In the genomic region with DNA sequence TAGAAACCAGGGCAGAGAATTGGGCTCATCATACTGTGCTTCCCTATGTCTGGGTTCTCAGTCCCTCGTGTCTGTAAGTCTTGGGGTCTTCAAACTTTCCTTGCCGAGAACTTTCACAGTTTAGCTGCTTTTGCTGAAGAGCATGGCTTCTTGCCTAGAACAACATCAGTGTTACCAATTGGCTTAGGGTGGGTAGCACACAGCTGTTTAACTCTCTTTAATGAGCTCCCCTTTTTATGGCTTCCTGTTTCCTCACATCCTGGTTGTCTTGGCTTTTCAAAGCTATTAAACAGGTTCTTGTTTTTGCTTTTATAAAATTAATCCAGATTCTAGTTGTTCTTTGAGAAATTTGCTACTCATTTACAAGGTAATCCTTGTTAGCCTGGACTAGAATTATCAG, we compare ENCODE assay signal across 25 mouse cellular contexts.
DNase-seq lines count a peak whose midpoint lies in the region; ATAC-seq and TF ChIP-seq lines count a peak whose summit lies in the region.
"Had no signal": no experiment of that assay in that cellular context is flagged by ENCODE, and none has a peak within 500 bp of the region (broad histone marks: within the 10 kb centered on the region; RNA-seq: fewer than 3 reads in every experiment).

No protein-coding gene starts in this region.

- ATAC-seq in limb, embryonic 14.5 days (ENCODE audit: low FRiP score, low read depth), result no peak
- ATAC-seq: activated CD4-positive, CD25-positive, alpha-beta regulatory T cell, adult 4 months; CD4-positive, CD25-positive, alpha-beta regulatory T cell, adult 4 months; forebrain, embryonic 13.5 days; forebrain, embryonic 15.5 days; forebrain, postnatal 0 days; Patski had no signal

- TF ChIP-seq CTCF in MEL (IDR thresholded peaks at IDR 0.05 in 2 of 3, conservative IDR thresholded peaks at IDR 0.05 in 1 of 3; ENCODE audit: control insufficient read depth in 1 of 3, insufficient read depth in 1 of 3, low read depth in 2 of 3, low read length in 3 of 3, poor library complexity in 1 of 3, severe bottlenecking in 1 of 3), result no peak
- no peak for TF ChIP-seq CTCF in thymus, adult 2 months (IDR thresholded peaks at IDR 0.05; ENCODE audit: borderline replicate concordance, control insufficient read depth, extremely low read depth, insufficient read depth, low read length, poor library complexity)

- H3K27ac ChIP-seq in limb, embryonic 14.5 days (replicated peaks; ENCODE audit: low read depth, low read length), result no peak overlapping the region
- H3K27ac ChIP-seq in limb, embryonic 10.5 days, result no peak overlapping the region
- no peak overlapping the region for H3K27ac ChIP-seq in MEL (ENCODE audit: control insufficient read depth, low read depth, low read length)
- H3K27ac ChIP-seq in thymus, adult 2 months (ENCODE audit: control insufficient read depth, insufficient read depth, low read length), result no peak overlapping the region
- H3K27ac ChIP-seq: embryonic facial prominence, embryonic 10.5 days; embryonic facial prominence, embryonic 12.5 days; forebrain, embryonic 13.5 days; forebrain, embryonic 15.5 days had no signal

- no peaks in the 10 kb centered on the region for H3K36me3 ChIP-seq in limb, embryonic 14.5 days (ENCODE audit: control insufficient read depth, insufficient read depth, low read length)
- no peaks in the 10 kb centered on the region for H3K36me3 ChIP-seq in limb, embryonic 10.5 days
- peaks cover 0 to 4% of the 10 kb centered on the region in 2 experiments; a peak in 1 of 4 replicates for H3K36me3 ChIP-seq in MEL (ENCODE audit: control insufficient read depth in 1 of 2, insufficient read depth in 2 of 2, low read length in 2 of 2)
- H3K36me3 ChIP-seq in thymus, adult 2 months (ENCODE audit: control insufficient read depth, insufficient read depth, low read length), result no peaks in the 10 kb centered on the region
- H3K36me3 ChIP-seq: embryonic facial prominence, embryonic 10.5 days; embryonic facial prominence, embryonic 12.5 days; forebrain, embryonic 15.5 days; G1E had no signal

- no peaks in the 10 kb centered on the region for H3K79me2 ChIP-seq in MEL (ENCODE audit: control insufficient read depth, insufficient read depth, low read length, poor library complexity)

- H3K9me3 ChIP-seq in limb, embryonic 14.5 days (ENCODE audit: control insufficient read depth, low read length), result no peaks in the 10 kb centered on the region
- H3K9me3 ChIP-seq in limb, embryonic 10.5 days (replicated peaks), result no peaks in the 10 kb centered on the region
- no peaks in the 10 kb centered on the region for H3K9me3 ChIP-seq in MEL (replicated peaks; ENCODE audit: insufficient read depth, low read length)
- H3K9me3 ChIP-seq: embryonic facial prominence, embryonic 10.5 days; embryonic facial prominence, embryonic 12.5 days; forebrain, embryonic 13.5 days; forebrain, embryonic 15.5 days; G1E had no signal

- DNase-seq in limb, embryonic 14.5 days (ENCODE audit: low spot score), result peak; percentile 20
- DNase-seq in limb, embryonic 10.5 days (ENCODE audit: low spot score), result no peak
- peak; percentile 68 for DNase-seq in MEL (ENCODE audit: low read depth, low spot score)
- peak; percentile 4 for DNase-seq in skeletal muscle tissue, adult 2 months (ENCODE audit: low read depth, low spot score)
- no peak for DNase-seq in urinary bladder, postnatal 25 days (ENCODE audit: low spot score)
- no peak for DNase-seq in thymus, adult 2 months
- DNase-seq: adrenal gland, adult 8-10 months; adrenal gland, postnatal 14 days; adrenal gland, postnatal 36 days; B cell, adult 2 months; cerebellum, adult 11-12 months; cerebellum, adult 2 months; cerebellum, adult 9-10 months; cerebellum, postnatal 10 days; cerebellum, postnatal 25 days; forebrain, postnatal 0 days had no signal

- TF ChIP-seq RAD21 in MEL (IDR thresholded peaks at IDR 0.05; ENCODE audit: low read depth, low read length), result no peak

- WGBS in limb, embryonic 14.5 days, result 67% methylated on average over 2 of the region's 2 CpGs
- WGBS in limb, embryonic 10.5 days, result 78% methylated on average over 2 of the region's 2 CpGs
- 89% methylated on average over 2 of the region's 2 CpGs for WGBS in thymus, adult 2 months

- no peak for TF ChIP-seq EP300 in MEL (IDR thresholded peaks at IDR 0.05; ENCODE audit: low read depth in 1 of 2, low read length in 2 of 2)

- H3K4me1 ChIP-seq in limb, embryonic 14.5 days (ENCODE audit: control insufficient read depth, insufficient read depth, low read length), result no peaks in the 10 kb centered on the region
- H3K4me1 ChIP-seq in limb, embryonic 10.5 days, result no peaks in the 10 kb centered on the region
- no peaks in the 10 kb centered on the region for H3K4me1 ChIP-seq in MEL (ENCODE audit: control insufficient read depth in 1 of 2, insufficient read depth in 2 of 2, low read length in 2 of 2)
- H3K4me1 ChIP-seq in thymus, adult 2 months (replicated peaks; ENCODE audit: control insufficient read depth, insufficient read depth, low read length), result no peaks in the 10 kb centered on the region
- H3K4me1 ChIP-seq: embryonic facial prominence, embryonic 10.5 days; embryonic facial prominence, embryonic 12.5 days; forebrain, embryonic 13.5 days; forebrain, embryonic 15.5 days had no signal

- H3K27me3 ChIP-seq in limb, embryonic 14.5 days (ENCODE audit: control insufficient read depth, insufficient read depth, low read length), result no peaks in the 10 kb centered on the region
- no peaks in the 10 kb centered on the region for H3K27me3 ChIP-seq in limb, embryonic 10.5 days (ENCODE audit: low read depth, poor library complexity, severe bottlenecking)
- no peaks in the 10 kb centered on the region for H3K27me3 ChIP-seq in MEL (ENCODE audit: control insufficient read depth in 1 of 2, insufficient read depth in 2 of 2, low read length in 2 of 2)
- no peaks in the 10 kb centered on the region for H3K27me3 ChIP-seq in thymus, adult 2 months (ENCODE audit: control insufficient read depth, insufficient read depth, low read length)
- H3K27me3 ChIP-seq: CH12.LX; embryonic facial prominence, embryonic 12.5 days; forebrain, embryonic 13.5 days; forebrain, embryonic 15.5 days had no signal

- no peak overlapping the region for H3K4me2 ChIP-seq in limb, embryonic 14.5 days (replicated peaks; ENCODE audit: low read depth, low read length, severe bottlenecking)
- H3K4me2 ChIP-seq: embryonic facial prominence, embryonic 12.5 days; forebrain, embryonic 13.5 days; forebrain, embryonic 15.5 days had no signal

- no peak overlapping the region for H3K4me3 ChIP-seq in limb, embryonic 14.5 days (replicated peaks; ENCODE audit: low read length)
- no peak overlapping the region for H3K4me3 ChIP-seq in limb, embryonic 10.5 days
- no peak overlapping the region for H3K4me3 ChIP-seq in MEL (ENCODE audit: control insufficient read depth in 1 of 2, insufficient read depth in 1 of 2, low read depth in 2 of 2, low read length in 2 of 2)
- H3K4me3 ChIP-seq in thymus, adult 2 months (ENCODE audit: control insufficient read depth, insufficient read depth, low read length), result no peak overlapping the region
- H3K4me3 ChIP-seq: embryonic facial prominence, embryonic 10.5 days; embryonic facial prominence, embryonic 12.5 days; forebrain, embryonic 13.5 days; forebrain, embryonic 15.5 days had no signal

- no peak overlapping the region for H3K9ac ChIP-seq in limb, embryonic 14.5 days (ENCODE audit: low read depth, low read length, severe bottlenecking)
- no peak overlapping the region for H3K9ac ChIP-seq in MEL (ENCODE audit: control insufficient read depth, low read depth, low read length, poor library complexity, severe bottlenecking)
- H3K9ac ChIP-seq: embryonic facial prominence, embryonic 12.5 days; forebrain, embryonic 13.5 days; forebrain, embryonic 15.5 days; forebrain, postnatal 0 days had no signal

- no peak for TF ChIP-seq POLR2A in limb, embryonic 14.5 days (IDR thresholded peaks at IDR 0.05; ENCODE audit: borderline replicate concordance, extremely low read depth, insufficient read depth, insufficient read length)
- TF ChIP-seq POLR2A in MEL (IDR thresholded peaks at IDR 0.05; ENCODE audit: control insufficient read depth in 1 of 2, insufficient read depth in 1 of 2, low read depth in 1 of 2, low read length in 2 of 2, poor library complexity in 1 of 2), result no peak
- no peak for TF ChIP-seq POLR2A in thymus, adult 2 months (IDR thresholded peaks at IDR 0.05; ENCODE audit: control insufficient read depth, extremely low read depth, insufficient read depth, low read length, poor library complexity)

TF ChIP-seq in MEL, 35 proteins besides CTCF, POLR2A, EP300 and RAD21:
- TF ChIP-seq RCOR1 (IDR thresholded peaks at IDR 0.05; ENCODE audit: low read depth, low read length) (no peak), ZC3H11A (IDR thresholded peaks at IDR 0.05; ENCODE audit: low read depth, low read length) (no peak), ZMIZ1 (IDR thresholded peaks at IDR 0.05; ENCODE audit: low read depth, low read length) (no peak), SMC3 (IDR thresholded peaks at IDR 0.05; ENCODE audit: low read depth, low read length) (no peak), MYB (IDR thresholded peaks at IDR 0.05; ENCODE audit: low read depth, low read length) (no peak), BHLHE40 (IDR thresholded peaks at IDR 0.05; ENCODE audit: borderline replicate concordance, low read depth, low read length) (no peak), POLR2AphosphoS5 (IDR thresholded peaks at IDR 0.05; ENCODE audit: borderline replicate concordance, low read depth, low read length) (no peak), MXI1 (IDR thresholded peaks at IDR 0.05; ENCODE audit: low read depth, low read length) (no peak), JUND (IDR thresholded peaks at IDR 0.05; ENCODE audit: low read depth, low read length) (no peak), USF1 (IDR thresholded peaks at IDR 0.05; ENCODE audit: low read depth, low read length) (no peak), ETS1 (IDR thresholded peaks at IDR 0.05; ENCODE audit: low read depth, low read length) (no peak)

Comparison
In these comparisons a context has a peak if more than half of its experiments do, and no peak if none do; other contexts are left out.
1. DNase-seq: peak in limb, embryonic 14.5 days (single experiment), MEL (single experiment) and skeletal muscle tissue, adult 2 months (single experiment); none in limb, embryonic 10.5 days (single experiment), urinary bladder, postnatal 25 days (single experiment) and thymus, adult 2 months (single experiment).